Mouse (Mus musculus): ENCODE measurements around the gene Rpa1. TPM values are rescaled to one million over a fixed set of nuclear protein-coding genes. Genes with fewer than 3 reads are reported as not detected.
A peak's percentile ranks its signal among the peaks of the same experiment; 100 is the strongest.

Gene Rpa1
- total RNA-seq, 2 experiments from 2014 or later: 42.4 TPM

DNA sequence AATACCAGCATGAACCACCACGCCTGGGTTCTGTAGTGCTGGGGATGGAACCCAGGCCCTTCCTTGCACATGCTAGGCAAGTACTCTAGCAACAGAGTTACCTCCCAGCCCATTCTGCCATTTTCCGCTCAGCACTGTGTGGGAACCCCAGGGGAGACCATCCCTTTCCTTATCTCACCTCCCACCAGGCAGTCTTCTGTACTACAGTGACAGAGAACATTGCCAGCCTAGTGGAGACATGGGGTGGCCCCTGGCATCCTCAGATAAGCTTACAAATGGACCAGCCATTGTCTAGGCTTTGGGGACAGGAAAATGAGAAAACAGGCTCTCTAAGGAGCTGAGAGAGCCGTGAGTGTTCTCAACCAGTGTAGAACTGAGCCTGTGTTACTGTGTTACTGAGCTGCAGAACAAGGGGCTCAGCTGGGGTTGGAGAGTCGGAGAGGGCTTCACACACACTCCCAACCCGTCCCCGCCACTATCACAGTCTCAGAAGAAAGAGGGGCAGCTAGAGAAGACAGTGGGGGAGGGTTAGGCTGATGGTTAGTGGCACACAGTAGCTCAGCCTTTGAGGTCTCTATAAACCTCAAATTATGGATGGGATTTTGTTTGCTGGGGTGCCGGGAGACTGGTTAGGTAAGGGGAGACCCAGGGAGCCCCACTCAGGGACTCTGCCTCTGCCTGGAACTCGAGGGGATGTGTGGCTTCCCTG, 77.7 kb downstream of the Rpa1 start:
- intact Hi-C loops (cut with DNase I): no loop called here
- no peak for DNase-seq (ENCODE audit: extremely low spot score in 1 of 2, low spot score in 2 of 2)

DNA sequence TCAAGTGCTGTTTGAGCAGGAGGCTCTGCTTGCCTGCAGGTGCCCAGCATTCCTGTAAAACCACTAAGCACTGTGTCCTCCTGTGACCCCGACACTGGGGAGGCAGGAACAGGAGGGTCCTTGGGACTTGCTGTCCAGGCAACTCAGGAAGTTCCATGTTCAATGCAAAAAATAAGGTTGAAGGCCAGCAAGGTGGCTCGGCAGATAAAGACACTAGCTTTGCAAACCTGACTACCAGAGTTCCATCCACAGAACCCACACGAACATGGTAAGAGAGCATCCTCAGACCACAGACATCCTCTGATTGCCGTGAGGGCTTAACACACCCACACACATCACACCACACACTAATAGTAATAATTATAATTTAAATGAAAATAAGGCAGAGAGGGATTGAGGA, 78.9 kb downstream of the Rpa1 start:
- peak in 1 of 2 experiments; percentile 24 for DNase-seq (ENCODE audit: extremely low spot score in 1 of 2, low spot score in 2 of 2)
- intact Hi-C loops (cut with DNase I): no loop called here

DNA sequence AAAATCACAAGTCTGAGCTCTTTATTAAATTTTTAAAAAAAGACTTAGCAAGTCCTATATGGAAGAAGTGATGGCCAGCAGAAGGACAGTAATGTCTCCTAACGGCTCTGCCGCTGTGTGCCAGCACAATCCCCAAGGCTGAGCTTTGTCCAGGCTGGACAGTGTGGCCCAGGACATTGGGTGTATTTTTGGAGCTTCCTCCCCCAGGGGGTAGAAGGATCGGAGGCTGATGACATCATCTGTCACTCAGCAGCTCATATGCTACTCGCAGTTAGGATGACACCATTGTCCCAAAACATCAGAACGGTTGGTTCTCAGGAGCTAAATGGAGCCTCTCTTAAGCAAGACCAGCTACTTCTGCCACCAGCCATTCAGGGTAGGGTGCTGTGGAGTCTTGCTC, 79.6 kb downstream of the Rpa1 start:
- intact Hi-C loops (cut with DNase I): no loop called here
- DNase-seq (ENCODE audit: extremely low spot score in 1 of 2, low spot score in 2 of 2): peak in 1 of 2 experiments; percentile 37

DNA sequence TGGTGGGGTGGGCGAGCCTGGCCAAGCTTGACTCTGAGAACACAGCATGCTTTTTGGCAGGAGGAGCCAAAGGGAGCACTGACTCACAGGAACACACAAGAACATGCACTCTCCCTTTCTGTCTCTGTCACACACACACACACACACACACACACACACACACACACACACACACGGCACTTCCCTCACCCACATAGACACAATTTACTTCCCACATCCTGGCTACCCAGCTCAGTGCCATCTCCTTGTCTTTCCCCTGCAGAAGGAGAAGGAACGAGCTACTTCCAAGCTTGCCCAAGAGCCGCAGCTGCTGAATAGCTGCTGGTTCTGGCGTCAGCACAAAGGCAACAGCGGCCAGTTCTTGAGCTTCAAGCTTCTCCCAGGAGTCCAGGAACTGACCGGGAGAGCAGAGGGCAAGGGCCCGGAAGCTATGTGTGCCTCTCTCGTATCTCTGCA, 80.3 kb downstream of the Rpa1 start:
- peak in 1 of 2 experiments; percentile 76 for DNase-seq (ENCODE audit: extremely low spot score in 1 of 2, low spot score in 2 of 2)
- intact Hi-C loops (cut with DNase I): no loop called here

DNA sequence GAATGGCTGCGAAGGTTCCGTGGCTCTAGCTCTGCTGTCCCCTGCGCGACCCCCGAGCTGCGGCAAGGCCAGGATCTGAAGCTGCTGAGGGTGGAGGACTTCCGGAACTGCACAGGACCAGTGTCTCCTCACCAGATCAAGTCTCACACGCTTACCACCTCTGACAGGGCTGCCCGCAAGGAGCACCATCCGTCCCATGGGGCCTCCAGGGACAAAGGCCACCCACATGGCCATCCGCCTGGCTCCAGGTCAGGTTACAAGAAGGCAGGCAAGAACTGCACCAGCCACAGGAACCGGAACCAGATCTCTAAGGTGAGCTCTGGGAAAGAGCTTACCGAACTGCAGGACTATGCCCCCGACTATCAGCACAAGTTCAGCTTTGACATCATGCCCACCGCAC, 82.6 kb downstream of the Rpa1 start:
- DNase-seq (ENCODE audit: extremely low spot score in 1 of 2, low spot score in 2 of 2): no peak
- intact Hi-C loops (cut with DNase I): no loop called here

DNA sequence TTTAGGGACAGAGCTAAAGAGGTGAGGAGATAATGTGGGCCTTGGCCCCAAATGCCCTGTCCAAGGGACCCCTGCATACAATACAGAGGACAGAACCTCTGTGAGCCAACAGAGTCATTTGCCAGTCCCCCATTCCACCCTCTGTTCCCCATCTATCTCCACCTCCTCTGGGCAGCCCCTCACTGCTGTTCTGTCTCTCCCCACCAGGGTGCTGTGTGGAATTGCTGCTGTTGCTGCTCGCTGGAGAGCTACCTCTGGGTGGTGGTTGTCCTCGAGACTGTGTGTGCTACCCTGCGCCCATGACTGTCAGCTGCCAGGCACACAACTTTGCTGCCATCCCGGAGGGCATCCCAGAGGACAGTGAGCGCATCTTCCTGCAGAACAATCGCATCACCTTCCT, 83.6 kb downstream of the Rpa1 start:
- intact Hi-C loops (cut with DNase I): no loop called here
- DNase-seq (ENCODE audit: extremely low spot score in 1 of 2, low spot score in 2 of 2): no peak

DNA sequence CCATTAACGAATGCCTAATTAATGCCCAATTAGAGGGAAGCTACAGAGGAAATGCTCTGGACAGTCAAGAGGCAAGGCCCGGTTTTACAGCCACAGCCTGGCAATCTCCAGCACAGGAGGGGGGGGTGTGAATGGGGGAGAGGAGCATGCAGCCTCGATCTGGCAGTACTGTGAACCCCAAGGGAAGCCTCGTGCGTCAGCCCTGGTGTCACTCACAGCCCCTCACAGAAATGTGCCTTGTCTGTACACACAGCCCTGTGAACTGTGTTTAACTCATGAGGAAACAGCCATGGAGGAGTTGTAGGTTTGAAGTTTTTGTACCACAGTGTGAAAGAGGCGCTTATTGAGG, 84.2 kb downstream of the Rpa1 start:
- DNase-seq (ENCODE audit: extremely low spot score in 1 of 2, low spot score in 2 of 2): no peak
- intact Hi-C loops (cut with DNase I): no loop called here

DNA sequence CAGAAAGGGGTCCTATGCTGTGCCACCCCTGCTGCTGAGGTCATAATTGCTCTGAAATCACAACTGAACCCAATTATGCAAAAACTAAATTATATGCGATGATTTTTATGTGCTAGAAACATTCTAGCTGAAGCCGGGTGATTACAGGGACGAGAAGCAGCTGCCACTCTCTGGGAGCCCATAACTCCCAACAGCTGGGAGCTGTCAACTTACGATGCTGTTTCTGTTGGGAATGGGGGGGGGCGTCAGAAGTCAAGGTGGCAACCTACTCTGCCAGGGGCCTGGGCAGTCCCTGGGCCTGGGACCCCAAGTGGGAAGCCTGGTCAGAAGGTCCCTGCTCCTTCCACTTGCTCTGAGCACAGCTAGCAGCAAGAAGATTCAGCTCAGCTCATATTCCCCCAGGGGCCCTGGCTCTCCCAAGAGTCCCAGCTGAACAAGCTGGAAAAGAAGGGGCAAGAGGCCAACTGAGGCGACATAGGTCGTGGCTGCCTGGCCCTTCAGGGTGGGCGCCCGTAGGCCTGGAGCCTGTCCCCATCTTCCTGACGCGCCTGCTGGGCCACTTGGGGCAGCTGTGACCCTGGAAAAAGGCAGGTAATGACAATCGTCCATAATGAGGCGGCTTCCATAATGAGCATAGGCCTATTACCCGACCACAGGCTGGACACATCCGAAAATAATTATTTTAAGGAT, 84.7 kb downstream of the Rpa1 start:
- intact Hi-C loops (cut with DNase I): no loop called here
- DNase-seq (ENCODE audit: extremely low spot score in 1 of 2, low spot score in 2 of 2): peak in 1 of 2 experiments; percentile 54

DNA sequence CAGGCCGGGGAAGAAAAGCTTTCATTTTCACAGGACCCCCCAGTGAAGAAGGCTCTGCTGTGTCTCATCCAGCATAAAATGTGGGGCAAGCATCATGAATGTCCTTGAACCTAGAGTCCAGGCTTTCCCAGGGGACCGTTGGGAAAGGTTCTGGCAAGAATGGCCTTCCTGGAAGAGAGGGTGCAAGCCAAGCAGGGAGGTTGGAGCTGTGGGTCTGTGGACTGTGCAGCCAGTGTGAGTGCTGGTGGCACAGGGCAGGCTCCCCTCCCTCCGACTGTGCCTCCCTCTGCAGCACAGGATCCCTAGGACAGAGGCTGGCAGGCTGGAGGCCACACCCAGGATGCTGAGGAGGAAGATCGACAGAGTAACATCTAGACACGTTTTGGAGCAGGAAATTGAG, 85.3 kb downstream of the Rpa1 start:
- no peak for DNase-seq (ENCODE audit: extremely low spot score in 1 of 2, low spot score in 2 of 2)
- intact Hi-C loops (cut with DNase I): no loop called here

DNA sequence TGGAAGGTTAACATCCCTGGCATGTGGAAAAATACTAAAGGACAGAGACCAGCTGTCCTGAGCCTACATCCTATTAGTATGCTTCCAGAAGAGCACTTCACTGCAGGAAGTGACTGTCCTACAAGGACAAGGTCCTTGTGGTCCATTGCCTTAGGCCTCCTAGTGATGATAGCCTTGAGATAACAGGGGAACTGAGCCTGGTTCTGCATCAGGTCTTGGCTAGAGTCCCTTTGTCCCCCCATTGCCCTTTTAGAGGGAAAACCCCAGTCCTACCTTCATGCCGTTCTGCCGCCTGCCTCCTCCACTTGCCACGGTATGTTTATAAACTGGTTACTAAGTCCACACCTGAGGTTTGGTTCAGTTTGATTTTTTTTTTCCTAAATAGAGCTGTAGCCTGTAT, 85.9 kb downstream of the Rpa1 start:
- DNase-seq (ENCODE audit: extremely low spot score in 1 of 2, low spot score in 2 of 2): no peak
- intact Hi-C loops (cut with DNase I): no loop called here

DNA sequence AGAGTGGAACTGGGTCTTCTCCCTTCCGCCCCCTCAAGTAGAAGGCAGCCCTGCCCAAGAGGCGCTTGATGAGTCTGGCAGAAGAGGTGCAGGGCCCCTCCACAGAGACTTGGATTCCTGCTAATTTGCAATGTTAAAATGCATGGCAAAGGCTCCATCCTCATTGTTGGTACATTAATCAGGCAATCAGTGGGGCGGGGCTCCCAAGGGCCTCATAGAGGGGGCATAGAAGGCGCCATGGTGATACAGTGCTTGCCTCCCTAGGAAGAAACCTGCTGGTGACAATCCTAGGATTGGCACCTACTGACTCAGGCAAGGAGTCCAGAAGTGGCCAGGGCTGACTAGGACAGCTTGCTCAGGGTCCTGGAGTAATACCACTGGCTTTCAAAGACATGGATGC, 86.4 kb downstream of the Rpa1 start:
- intact Hi-C loops (cut with DNase I): no loop called here

DNA sequence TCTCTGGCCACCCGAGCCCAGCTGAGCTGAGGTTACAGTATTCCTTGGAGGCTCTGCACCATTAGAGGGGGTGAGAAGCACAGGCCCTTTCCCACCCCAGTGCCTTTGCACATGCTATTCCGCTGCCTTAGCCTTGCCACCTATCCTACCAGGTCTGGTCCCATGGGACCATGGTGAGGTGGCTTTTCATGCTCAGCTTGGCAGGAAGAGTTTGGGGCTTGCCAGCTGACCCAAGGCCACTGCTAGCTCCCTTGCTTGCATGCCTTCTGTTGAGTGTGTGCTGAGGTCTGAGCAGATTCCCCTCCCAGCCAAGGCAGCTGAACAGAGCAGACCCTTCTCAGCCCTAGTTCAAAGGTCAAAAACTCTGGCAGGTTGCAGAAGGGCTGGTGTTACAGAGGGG, 87.1 kb downstream of the Rpa1 start:
- intact Hi-C loops (cut with DNase I): no loop called here
- DNase-seq (ENCODE audit: extremely low spot score in 1 of 2, low spot score in 2 of 2): no peak

More for the DNA sequence above, 86.4 kb downstream of the Rpa1 start:
- no peak for DNase-seq (ENCODE audit: extremely low spot score in 1 of 2, low spot score in 2 of 2)

DNA sequence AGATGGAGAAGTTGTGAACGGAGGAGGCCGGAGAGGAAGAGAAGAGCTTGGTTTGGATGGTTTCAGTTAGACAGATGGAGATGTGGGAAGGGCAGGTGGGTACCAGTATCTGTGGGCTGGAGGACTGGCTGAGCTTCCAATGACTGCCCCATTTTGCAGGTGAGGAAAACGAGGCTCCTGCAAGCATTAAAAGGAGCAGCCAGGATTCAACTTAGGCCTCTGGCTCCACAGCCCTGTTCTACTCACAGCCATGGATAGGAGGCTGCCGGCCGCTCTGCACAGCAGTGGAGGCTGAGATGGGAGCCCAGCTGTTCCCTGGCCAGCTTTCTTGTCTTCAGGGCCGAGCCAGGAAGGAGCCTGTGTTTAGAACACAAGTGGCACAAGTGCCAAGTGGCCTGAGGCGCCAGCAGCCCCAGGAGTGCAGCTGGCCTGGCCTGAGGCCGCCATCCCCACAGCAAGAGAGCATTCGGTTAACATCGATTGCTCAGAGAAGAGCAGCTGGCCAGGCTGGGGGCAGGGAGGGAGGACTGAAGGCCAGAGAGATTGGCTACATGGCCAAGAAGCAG, 88.0 kb downstream of the Rpa1 start:
- intact Hi-C loops (cut with DNase I): no loop called here
- peak in 1 of 2 experiments; percentile 52 for DNase-seq (ENCODE audit: extremely low spot score in 1 of 2, low spot score in 2 of 2)

DNA sequence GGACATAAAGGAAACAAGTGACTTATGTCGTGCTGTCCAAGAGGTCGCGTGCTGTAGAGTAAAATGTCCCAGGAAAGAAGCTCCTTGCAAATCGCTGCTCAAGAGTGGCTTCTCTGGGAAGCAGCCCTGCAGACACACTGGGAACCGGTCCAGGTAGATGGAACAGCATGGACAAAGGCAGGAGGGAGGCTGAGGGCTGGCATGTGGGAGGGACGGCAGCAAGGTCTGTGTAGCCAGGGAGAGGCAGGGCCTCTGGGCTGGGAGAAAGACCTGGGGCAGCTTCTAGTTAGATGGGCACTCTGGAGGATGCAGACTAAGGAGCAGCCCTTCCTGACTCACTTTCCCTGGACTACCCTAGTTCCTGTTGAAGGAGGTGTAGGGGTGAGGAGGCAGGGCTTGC, 88.7 kb downstream of the Rpa1 start:
- intact Hi-C loops (cut with DNase I): no loop called here
- peak in 1 of 2 experiments; percentile 61 for DNase-seq (ENCODE audit: extremely low spot score in 1 of 2, low spot score in 2 of 2)

DNA sequence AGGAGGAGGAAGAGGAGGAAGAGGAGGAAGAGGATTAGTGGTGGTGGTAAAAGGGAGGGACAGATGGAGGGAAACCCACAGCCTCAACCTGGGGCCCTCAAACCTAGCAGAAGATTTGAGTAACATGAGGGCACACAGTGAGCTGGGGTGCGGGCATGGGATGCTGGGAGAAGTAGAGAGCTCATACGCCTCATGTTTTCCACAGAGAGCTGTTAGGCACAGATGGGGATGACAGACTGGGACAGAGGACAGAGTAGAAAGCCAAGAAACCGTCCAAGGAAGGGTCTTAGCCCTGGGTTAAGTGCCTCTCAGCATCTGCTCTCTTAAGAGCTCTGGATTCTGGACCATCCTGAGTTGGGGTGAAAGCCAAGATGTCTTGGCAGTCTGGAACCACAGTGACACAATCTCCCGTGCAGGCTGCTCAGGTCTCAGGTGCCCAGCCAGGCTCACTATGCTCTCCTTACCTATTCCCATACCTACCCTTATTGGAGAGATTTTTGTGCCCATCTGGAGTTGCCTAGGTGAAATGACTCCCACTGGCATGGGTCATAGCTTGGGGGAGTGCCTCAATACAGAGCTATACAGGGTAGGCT, 91.0 kb downstream of the Rpa1 start:
- intact Hi-C loops (cut with DNase I): no loop called here
- no peak for DNase-seq (ENCODE audit: extremely low spot score in 1 of 2, low spot score in 2 of 2)

DNA sequence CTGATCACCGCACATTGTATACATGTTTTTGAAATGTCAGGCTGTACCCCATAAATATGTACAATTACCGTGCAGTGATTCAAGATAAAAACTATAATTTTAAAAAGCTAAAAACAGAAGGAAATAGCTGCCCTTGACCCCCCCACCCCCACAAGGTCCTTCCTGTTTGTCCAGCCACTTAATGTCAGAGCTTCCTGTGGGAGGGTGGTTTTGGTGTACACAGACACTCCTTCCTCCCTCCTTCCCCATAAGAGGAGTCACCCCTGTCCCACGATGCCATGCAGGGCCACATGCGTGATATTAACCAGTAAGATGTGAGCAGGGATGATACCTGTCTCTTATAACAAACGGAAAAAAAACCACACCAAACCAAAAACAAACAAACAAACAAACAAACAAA, 92.8 kb downstream of the Rpa1 start:
- intact Hi-C loops (cut with DNase I): no loop called here
- no peak for DNase-seq (ENCODE audit: extremely low spot score in 1 of 2, low spot score in 2 of 2)

DNA sequence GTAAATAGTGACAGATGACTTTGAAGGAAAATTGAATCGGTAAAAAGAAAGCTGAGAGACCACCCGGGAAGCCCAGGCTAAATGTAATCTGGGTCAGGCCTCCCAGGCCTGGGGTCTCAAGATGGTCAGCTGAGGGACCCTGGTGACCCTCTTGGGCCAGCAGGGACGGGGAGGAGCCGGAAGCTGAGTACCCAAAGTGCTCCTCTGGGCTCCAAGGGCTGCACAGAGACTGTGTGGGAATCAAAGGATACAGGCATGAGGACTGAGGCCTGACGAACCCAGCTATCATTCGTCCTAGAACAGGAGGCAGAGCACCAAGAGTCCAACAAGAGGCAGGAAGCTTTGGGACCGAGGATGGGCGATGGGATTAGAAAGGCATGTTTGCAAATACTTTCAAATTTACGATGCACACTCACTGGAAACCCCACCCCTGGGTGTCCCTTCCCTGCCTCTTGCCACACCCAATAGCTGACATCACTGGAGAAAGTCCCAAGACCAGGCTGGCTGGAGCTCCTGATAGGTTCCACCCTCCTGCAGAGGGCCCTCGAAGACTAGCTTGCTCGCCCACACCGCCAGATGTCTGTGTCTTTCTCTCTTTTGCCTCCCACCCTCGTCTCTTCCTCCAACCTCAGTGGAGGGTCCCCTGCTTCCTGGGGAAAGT, 93.7 kb downstream of the Rpa1 start:
- DNase-seq (ENCODE audit: extremely low spot score in 1 of 2, low spot score in 2 of 2): peak in 1 of 2 experiments; percentile 74
- intact Hi-C loops (cut with DNase I): no loop called here

DNA sequence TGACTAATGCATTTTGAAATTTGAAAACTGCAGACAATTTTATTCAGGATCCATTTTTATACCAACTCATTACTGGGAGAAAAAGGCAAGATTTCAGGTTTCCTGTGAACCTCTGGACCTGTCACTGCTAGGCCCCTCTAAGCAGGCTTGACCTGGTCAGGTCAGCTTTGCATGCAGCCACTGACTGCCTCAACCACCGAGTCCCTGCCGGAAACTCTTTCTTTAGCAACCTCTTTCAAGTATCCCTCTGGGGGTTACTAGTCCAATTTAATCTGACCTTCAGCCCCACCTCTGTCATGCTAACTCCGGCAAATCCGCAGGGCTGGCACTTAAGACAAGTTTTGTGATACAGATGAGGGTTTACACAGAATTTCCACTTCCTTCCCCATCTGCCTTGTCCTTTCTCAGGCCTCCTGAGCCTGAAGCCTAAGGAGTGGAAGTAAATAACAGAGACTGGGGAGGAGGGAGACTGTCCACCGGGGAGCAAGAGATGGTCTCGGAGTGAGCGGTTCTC, 96.5 kb downstream of the Rpa1 start:
- intact Hi-C loops (cut with DNase I): no loop called here
- DNase-seq (ENCODE audit: extremely low spot score in 1 of 2, low spot score in 2 of 2): no peak

DNA sequence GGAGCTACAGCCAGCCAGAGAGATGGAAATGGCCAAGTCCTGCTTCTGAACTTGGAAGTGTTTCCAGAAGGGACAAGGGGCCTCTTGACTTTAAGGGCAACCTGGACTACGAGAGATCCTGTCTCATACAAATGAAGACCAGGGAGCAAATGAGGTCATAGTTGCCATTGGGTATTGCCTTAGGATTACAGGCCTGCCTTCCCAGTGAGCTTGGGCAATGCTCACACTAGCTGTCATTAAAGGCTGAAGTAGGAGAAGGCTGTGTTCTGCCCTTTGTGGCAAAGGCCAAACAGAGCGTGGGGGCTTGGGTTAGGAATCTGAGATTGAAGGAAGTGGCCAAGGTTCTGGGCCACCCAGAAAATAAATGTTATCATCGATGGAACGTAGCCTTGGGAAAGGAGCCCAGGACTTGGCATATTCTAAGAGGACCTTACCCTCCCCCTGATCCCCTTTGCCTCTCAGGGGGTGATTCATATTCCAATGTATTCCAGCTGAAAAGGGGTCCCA, 97.1 kb downstream of the Rpa1 start:
- DNase-seq (ENCODE audit: extremely low spot score in 1 of 2, low spot score in 2 of 2): no peak
- intact Hi-C loops (cut with DNase I): no loop called here

Data from left cerebral cortex, postnatal 10 days (tissue).